Mouse (Mus musculus) C2C12 (cell line): ENCODE results near the gene Syn3.

Source experiments
- CTCF ChIP-seq: IDR thresholded peaks from one replicate; pipeline ENCODE4 v1.5.1; 2011; ENCODE audit not compliant: control insufficient read depth, insufficient read depth, insufficient read length
- MAX ChIP-seq: IDR thresholded peaks from one replicate; pipeline ENCODE4 v1.6.1; 2011; ENCODE audit warnings: mild to moderate bottlenecking, control low read depth

DNA sequence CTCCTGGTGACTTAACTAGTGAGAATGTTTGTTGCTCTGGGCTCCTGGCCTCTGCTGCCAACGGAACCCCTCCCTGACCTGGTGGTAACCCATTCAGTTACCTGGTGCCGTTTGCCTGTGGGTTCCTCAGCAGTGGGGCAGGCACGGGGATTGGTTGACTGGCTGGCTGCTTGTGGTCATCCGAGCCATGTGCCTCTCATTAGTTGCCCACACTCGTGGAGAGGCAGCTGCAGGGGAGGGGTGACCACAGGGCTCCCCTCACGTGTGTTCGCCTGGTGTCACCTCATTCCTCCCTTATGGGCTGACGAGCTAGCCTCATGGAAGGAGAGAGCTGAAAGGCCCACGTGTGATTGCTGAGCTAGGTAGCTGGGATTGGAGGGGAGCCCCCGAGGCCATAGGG is 430.8 kb downstream of the Syn3 start:
- no peak for TF ChIP-seq CTCF
- TF ChIP-seq MAX, result no peak
